Mouse (Mus musculus): ENCODE data around the gene Arid3a. TPM values are rescaled to one million over a fixed set of nuclear protein-coding genes. Genes with fewer than 3 reads are reported as not detected.

The Arid3a gene
- total RNA-seq, 2 experiments from 2014 or later, result 5.7 to 10.0 TPM

DNA sequence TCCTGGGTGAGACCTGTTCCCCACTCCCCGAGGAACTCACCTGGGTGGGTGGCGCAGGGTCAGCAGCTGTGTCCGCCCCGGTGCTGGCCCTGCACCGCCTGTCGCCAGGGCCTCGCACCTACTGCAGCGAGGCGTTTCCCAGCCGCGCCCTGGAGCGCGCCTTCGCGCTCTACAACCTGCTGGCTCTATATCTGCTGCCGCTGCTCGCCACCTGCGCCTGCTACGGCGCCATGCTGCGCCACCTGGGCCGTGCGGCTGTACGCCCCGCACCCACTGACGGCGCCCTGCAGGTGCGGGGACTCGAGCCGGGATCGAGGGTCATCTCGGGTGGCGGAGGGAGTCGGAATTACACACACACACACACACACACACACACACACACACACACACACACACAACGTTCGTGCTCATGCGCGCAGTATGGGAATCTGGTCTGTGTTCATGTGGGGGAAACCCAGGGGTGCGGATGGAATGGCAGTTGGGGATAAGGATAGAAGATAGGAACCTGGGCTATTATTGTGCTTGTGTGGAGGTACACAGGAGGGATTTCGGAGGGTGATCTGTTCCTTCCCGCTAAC is 5.8 kb upstream of the Arid3a start, which contains the start of gene R3hdm4:
R3hdm4 (minus strand) TSS at position 251 of the 578 bp plus-strand sequence.
- no peak for TF ChIP-seq CTCF (IDR thresholded peaks at IDR 0.05)
- no peak within 1 kb of the TSS for H3K27ac ChIP-seq
- intact Hi-C loops (cut with DNase I), result no loop called here
- peak within 1 kb of the TSS; percentile 11; the same call in 1 of the 2 replicates for H3K4me3 ChIP-seq
- DNase-seq (ENCODE audit: extremely low spot score in 1 of 2, low spot score in 2 of 2), result no peak

DNA sequence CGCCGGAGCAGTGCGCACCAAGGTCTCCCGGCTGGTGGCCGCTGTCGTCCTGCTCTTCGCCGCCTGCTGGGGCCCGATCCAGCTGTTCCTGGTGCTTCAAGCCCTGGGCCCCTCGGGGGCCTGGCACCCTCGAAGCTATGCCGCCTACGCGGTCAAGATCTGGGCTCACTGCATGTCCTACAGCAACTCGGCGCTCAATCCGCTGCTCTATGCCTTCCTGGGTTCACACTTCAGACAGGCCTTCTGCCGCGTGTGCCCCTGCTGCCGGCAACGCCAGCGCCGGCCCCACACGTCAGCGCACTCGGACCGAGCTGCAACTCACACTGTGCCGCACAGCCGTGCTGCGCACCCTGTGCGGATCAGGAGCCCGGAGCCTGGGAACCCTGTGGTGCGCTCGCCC is 5.3 kb upstream of the Arid3a start:
- H3K4me3 ChIP-seq, result peak overlapping the region; percentile 4; the same call in 1 of the 2 replicates
- intact Hi-C loops (cut with DNase I), result no loop called here
- no peak for TF ChIP-seq CTCF (IDR thresholded peaks at IDR 0.05)
- no peak for DNase-seq (ENCODE audit: extremely low spot score in 1 of 2, low spot score in 2 of 2)
- H3K27ac ChIP-seq, result no peak overlapping the region

DNA sequence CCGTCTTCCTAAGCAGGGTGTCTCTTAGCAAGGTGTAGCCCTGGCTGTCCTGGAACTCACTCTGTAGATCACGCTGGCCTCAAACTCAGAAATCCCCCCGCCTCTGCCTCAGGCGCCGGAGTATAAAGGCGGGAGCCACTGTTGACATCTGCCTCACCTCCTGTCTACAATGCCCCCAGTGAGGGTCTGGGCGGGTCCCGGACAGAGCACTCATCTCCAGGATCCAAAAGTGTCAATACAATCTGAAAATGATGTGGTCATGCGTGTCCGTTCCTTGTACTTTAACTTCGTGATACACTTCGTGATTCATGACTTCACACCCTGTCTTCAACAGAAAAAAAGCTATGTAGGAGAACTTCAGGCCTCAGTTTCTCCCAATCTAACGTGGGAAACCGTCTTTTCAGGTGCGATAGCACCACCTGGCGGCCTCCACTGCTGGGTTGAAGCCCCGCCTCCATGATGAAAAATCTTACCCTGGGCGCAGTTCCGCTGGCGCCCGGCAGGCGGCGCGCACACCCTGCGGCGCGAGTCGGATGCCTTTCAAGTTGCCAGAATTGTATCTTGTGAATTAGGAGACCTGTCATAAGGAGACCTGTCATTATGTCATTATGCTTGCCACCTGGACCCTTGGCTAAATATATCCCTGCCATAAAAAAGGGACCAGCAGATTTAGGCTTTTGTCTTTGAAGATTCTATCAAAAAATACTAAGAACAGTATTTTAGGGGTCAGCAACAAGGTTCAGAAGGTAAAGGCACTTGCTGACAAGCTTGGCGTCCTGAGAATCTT is 1.7 kb upstream of the Arid3a start:
- peak; percentile 91 to 97 for DNase-seq (ENCODE audit: extremely low spot score in 1 of 2, low spot score in 2 of 2)
- intact Hi-C loops (cut with DNase I), result loop anchor here (1.0 to 2.0 kb wide), 3 partner anchors 32 to 90 kb away; no protein-coding TSS in a partner anchor
- no peak overlapping the region for H3K4me3 ChIP-seq
- H3K27ac ChIP-seq, result no peak overlapping the region
- TF ChIP-seq CTCF (IDR thresholded peaks at IDR 0.05), result no peak; the same call in none of the 2 replicates

- no peak for DNase-seq (ENCODE audit: extremely low spot score in 1 of 2, low spot score in 2 of 2)
- Histone ChIP-seq H3K27ac (peak overlapping the region; percentile 95), H3K4me3 (peak overlapping the region; percentile 79)
- intact Hi-C loops (cut with DNase I), result loop anchor here (1.0 to 2.0 kb wide), 3 partner anchors 32 to 91 kb away; no protein-coding TSS in a partner anchor
- TF ChIP-seq CTCF (IDR thresholded peaks at IDR 0.05), result no peak
Measured at GRCm38 (mm10) chr10:79925785-79926490, 905 bp upstream of the Arid3a start.

DNA sequence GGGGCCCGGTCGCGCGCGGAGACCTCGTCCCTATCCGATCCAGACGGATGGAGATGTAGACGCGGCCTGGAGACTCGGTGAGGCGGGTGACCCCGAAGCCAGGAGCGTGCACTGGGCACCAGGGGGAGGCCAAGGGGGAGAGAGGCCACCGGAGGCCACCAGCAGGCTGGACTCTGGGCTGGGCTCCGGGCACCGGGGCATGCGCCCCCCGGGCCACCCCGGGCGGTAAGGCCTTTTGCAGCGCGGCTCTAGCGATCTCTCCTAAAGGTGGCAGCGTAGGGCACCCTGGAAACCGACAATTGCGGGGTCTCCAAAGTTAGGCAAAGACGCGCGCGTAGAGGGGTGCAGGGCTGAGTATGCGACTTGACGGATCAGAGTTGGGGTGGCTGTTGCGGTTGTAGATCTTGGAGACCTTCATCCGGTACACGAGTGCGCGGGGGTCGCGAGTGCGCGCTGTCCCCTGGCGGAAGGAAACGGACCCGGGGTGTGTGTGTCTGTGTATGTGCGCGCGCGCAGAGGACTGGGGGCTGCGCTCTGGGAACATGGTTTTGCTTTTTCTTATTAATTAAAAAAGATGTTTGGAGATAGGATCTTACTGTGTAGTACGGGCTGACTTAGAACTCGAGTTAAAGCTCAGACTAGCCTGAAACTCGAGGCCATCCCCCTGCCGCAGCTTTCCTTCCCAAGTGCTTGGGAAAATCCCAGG is 634 bp downstream of the Arid3a start:
- peak; percentile 49 to 52 for DNase-seq (ENCODE audit: extremely low spot score in 1 of 2, low spot score in 2 of 2)
- H3K27ac ChIP-seq, result peak overlapping the region; percentile 95
- intact Hi-C loops (cut with DNase I), result no loop called here
- H3K4me3 ChIP-seq, result peak overlapping the region; percentile 79
- peak; percentile 31 for TF ChIP-seq CTCF (IDR thresholded peaks at IDR 0.05)

DNA sequence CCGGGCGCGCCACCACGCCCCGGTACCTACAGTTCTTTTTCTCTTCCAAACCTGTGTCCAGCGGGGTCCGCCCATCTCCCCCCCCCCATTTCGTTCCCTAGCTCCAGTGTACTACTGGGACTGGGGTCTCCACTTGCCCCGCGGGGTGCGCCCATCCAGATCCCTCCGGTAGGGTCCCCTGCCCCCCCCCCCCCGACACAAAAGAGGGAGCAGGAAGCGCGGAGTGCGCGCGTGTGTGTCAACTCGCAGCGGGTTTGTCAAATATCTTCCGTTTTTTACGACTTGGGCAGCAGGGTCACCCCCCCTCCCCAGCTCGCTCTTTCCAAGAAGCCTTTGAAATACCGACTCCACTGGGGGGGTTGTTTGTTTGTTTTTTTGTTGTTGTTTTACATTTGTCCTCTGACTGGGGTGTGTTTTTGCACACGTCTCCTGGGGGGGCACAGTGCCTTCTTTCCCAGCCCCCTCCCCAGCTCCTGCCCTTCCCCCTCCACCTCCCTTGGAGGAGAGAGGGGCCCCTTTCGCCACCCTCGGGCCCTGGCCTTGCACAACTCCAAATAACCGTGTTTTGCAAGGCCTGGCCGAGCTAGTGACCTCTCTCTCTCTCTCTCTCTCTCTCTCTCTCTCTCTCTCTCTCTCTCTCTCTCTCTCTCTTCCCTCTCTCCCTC is 1.3 kb downstream of the Arid3a start:
- DNase-seq (ENCODE audit: extremely low spot score in 1 of 2, low spot score in 2 of 2), result no peak
- Histone ChIP-seq H3K27ac (peak overlapping the region; percentile 95), H3K4me3 (peak overlapping the region; percentile 79)
- no peak for TF ChIP-seq CTCF (IDR thresholded peaks at IDR 0.05)
- intact Hi-C loops (cut with DNase I), result no loop called here

GRCm38 (mm10) chr10:79928907-79929701 is 2.3 kb downstream of the Arid3a start:
- intact Hi-C loops (cut with DNase I), result no loop called here
- no peak overlapping the region for H3K27ac ChIP-seq
- no peak for TF ChIP-seq CTCF (IDR thresholded peaks at IDR 0.05)
- no peak overlapping the region for H3K4me3 ChIP-seq
- no peak for DNase-seq (ENCODE audit: extremely low spot score in 1 of 2, low spot score in 2 of 2)

DNA sequence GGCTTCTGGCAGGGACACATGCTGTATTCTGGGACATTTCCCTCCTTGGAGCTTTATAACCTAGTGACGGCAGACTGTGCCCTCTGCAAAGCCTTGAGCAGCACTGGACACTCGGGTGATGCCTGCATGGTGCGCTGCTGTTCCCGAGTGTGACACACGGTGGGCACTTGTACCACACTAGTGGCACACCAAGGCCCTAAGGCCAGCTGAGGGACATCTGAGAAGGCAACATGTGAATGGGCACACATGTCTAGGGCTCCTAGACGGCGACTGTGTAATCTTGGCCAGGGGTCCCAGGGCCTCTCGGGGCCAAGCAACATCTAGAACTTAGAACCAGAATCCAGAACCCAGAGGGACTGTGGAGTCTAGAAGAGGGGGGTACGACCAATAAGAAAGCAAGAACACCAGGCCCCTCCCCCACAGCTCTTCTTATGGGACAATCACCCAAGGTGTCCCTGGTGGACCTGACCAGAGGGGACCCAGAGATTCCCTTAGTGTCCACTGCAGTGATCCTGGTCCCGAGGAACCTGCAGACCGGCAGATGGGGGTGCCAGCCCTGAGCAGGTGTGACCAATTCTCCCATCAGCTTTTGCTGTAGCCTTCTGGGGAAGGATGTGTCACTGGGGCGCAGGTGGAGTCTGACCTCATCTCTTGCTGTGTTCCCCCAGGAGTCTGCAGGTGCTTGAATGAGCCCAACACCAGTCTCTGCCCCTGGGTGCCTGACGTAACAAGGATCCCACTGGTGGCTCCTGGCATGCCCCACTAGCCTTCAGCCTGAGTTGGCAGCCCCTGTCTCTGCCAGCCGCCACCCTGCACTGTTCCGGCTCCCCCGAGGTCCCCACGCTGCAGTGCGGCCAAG is 3.4 kb downstream of the Arid3a start:
- Histone ChIP-seq H3K4me3 (no peak overlapping the region), H3K27ac (no peak overlapping the region)
- TF ChIP-seq CTCF (IDR thresholded peaks at IDR 0.05), result no peak
- no peak for DNase-seq (ENCODE audit: extremely low spot score in 1 of 2, low spot score in 2 of 2)
- intact Hi-C loops (cut with DNase I), result no loop called here

GRCm38 (mm10) chr10:79930826-79931186 is 4.0 kb downstream of the Arid3a start:
- DNase-seq (ENCODE audit: extremely low spot score in 1 of 2, low spot score in 2 of 2), result no peak
- no peak overlapping the region for H3K4me3 ChIP-seq
- intact Hi-C loops (cut with DNase I), result no loop called here
- TF ChIP-seq CTCF (IDR thresholded peaks at IDR 0.05), result no peak
- H3K27ac ChIP-seq, result no peak overlapping the region

- no peak for TF ChIP-seq CTCF (IDR thresholded peaks at IDR 0.05)
- H3K27ac ChIP-seq, result no peak overlapping the region
- no peak for DNase-seq (ENCODE audit: extremely low spot score in 1 of 2, low spot score in 2 of 2)
- H3K4me3 ChIP-seq, result no peak overlapping the region
- intact Hi-C loops (cut with DNase I), result no loop called here
Measured at GRCm38 (mm10) chr10:79931797-79932196, 5.0 kb downstream of the Arid3a start.

Measured in left cerebral cortex, adult 2 months (tissue).